Mouse (Mus musculus) spleen, adult 2 months (tissue): ENCODE measurements at regions not wholly inside any gene's neighbourhood (a gene's known extent, or its start where the extent isn't known, plus 50 kb on each side); places are given as distances from the start of the nearest gene placed in this dataset.

Experiments used
- DNase-seq, 2 experiments: peaks; one replicate each; pipeline versions ENCODE4 v3.0.0 to v3.0.0-alpha.2; 2012 to 2021; ENCODE audit warnings: low spot score in 2 of 2, low read depth in 1 of 2
- H3K27ac ChIP-seq: fragments of 200-500 bp; 2 replicates; pipeline ENCODE4 v1.5.1; 2012; ENCODE audit warnings: low read length, inconsistent platforms; ENCODE audit not compliant: insufficient read depth
- H3K27me3 ChIP-seq: fragments of 200-500 bp; 2 replicates; pipeline ENCODE4 v1.6.1; 2012; ENCODE audit warnings: mild to moderate bottlenecking, moderate library complexity, low read length, inconsistent platforms; ENCODE audit not compliant: control insufficient read depth, insufficient read depth
- H3K36me3 ChIP-seq: fragments of 200-500 bp; 2 replicates; pipeline ENCODE4 v1.6.1; 2012; ENCODE audit warnings: mild to moderate bottlenecking, low read length, inconsistent platforms; ENCODE audit not compliant: control insufficient read depth, insufficient read depth
- H3K4me1 ChIP-seq: fragments of 200-500 bp; 2 replicates; pipeline ENCODE4 v1.6.1; 2011; ENCODE audit warnings: inconsistent platforms; ENCODE audit not compliant: control insufficient read depth, insufficient read depth, insufficient read length
- H3K4me3 ChIP-seq: fragments of 200-500 bp; 2 replicates; pipeline ENCODE4 v1.5.1; 2011; ENCODE audit warnings: mild to moderate bottlenecking, inconsistent platforms; ENCODE audit not compliant: insufficient read depth, insufficient read length; ENCODE audit errors: extremely low read depth
- CTCF ChIP-seq: fragments of 200-500 bp; IDR thresholded peaks from 2 replicates; pipeline ENCODE4 v1.5.1; 2011; ENCODE audit warnings: mild to moderate bottlenecking, inconsistent platforms; ENCODE audit not compliant: insufficient read depth, insufficient read length, insufficient replicate concordance; ENCODE audit errors: extremely low read depth
- POLR2A ChIP-seq: fragments of 200-500 bp; IDR thresholded peaks from 2 replicates; pipeline ENCODE4 v1.6.1; 2011; ENCODE audit warnings: low read depth, low read length, inconsistent platforms
- WGBS: fragments of 180-500 bp; shearing (Covaris S2); methylation state at CpG from one replicate; pipeline ENCODE4 v1.1.7; 2018; 5-methylcytosine and 5-hydroxymethylcytosine counted together

GRCm38 (mm10) chr6:51680239-51680857 is 156.6 kb downstream of the Snx10 start:
- no peak overlapping the region for H3K4me3 ChIP-seq
- no peak for DNase-seq
- no peak overlapping the region for H3K27ac ChIP-seq
- 87% methylated on average over 10 of the region's 10 CpGs for WGBS
- no peaks in the 10 kb centered on the region for H3K36me3 ChIP-seq
- no peaks in the 10 kb centered on the region for H3K4me1 ChIP-seq
- TF ChIP-seq CTCF (no peak), POLR2A (no peak)
- H3K27me3 ChIP-seq: no peaks in the 10 kb centered on the region

- WGBS: 51% methylated on average over 5 of the region's 5 CpGs
- TF ChIP-seq CTCF: no peak
- TF ChIP-seq POLR2A: no peak
Measured at GRCm38 (mm10) chr6:51683131-51683530, 159.4 kb downstream of the Snx10 start.

GRCm38 (mm10) chr6:51685651-51686287 is 162.1 kb downstream of the Snx10 start:
- H3K4me3 ChIP-seq: no peak overlapping the region
- no peaks in the 10 kb centered on the region for H3K4me1 ChIP-seq
- no peaks in the 10 kb centered on the region for H3K27me3 ChIP-seq
- H3K36me3 ChIP-seq: no peaks in the 10 kb centered on the region
- TF ChIP-seq POLR2A (no peak), CTCF (no peak)
- WGBS: 39% methylated on average over 8 of the region's 8 CpGs
- no peak overlapping the region for H3K27ac ChIP-seq
- no peak for DNase-seq

More at GRCm38 (mm10) chr6:51683131-51683530, 159.4 kb downstream of the Snx10 start:
- Histone ChIP-seq H3K36me3 (no peaks in the 10 kb centered on the region), H3K27me3 (no peaks in the 10 kb centered on the region), H3K4me1 (no peaks in the 10 kb centered on the region), H3K4me3 (no peak overlapping the region), H3K27ac (no peak overlapping the region)
- DNase-seq: no peak

GRCm38 (mm10) chr6:51690795-51691563 is 167.3 kb downstream of the Snx10 start:
- Histone ChIP-seq H3K27me3 (no peaks in the 10 kb centered on the region), H3K27ac (no peak overlapping the region), H3K4me1 (no peaks in the 10 kb centered on the region), H3K36me3 (no peaks in the 10 kb centered on the region), H3K4me3 (no peak overlapping the region)
- WGBS: 81% methylated on average over 13 of the region's 13 CpGs
- no peak for DNase-seq
- no peak for TF ChIP-seq POLR2A
- no peak for TF ChIP-seq CTCF

- TF ChIP-seq CTCF (no peak), POLR2A (no peak)
- Histone ChIP-seq H3K36me3 (no peaks in the 10 kb centered on the region), H3K27ac (no peak overlapping the region), H3K4me1 (no peaks in the 10 kb centered on the region), H3K4me3 (no peak overlapping the region), H3K27me3 (no peaks in the 10 kb centered on the region)
- no peak for DNase-seq
- WGBS: 87% methylated on average over 7 of the region's 7 CpGs
Measured at GRCm38 (mm10) chr6:51693984-51694383, 170.3 kb downstream of the Snx10 start.

GRCm38 (mm10) chr6:51696396-51696795 is 172.7 kb downstream of the Snx10 start:
- TF ChIP-seq POLR2A: no peak
- no peak for TF ChIP-seq CTCF
- Histone ChIP-seq H3K27me3 (no peaks in the 10 kb centered on the region), H3K4me3 (no peak overlapping the region), H3K36me3 (no peaks in the 10 kb centered on the region), H3K27ac (no peak overlapping the region), H3K4me1 (no peaks in the 10 kb centered on the region)
- no peak for DNase-seq
- WGBS: 90% methylated on average over 7 of the region's 7 CpGs
